Mouse (Mus musculus): ENCODE data around the gene Rsph10b.

DNA sequence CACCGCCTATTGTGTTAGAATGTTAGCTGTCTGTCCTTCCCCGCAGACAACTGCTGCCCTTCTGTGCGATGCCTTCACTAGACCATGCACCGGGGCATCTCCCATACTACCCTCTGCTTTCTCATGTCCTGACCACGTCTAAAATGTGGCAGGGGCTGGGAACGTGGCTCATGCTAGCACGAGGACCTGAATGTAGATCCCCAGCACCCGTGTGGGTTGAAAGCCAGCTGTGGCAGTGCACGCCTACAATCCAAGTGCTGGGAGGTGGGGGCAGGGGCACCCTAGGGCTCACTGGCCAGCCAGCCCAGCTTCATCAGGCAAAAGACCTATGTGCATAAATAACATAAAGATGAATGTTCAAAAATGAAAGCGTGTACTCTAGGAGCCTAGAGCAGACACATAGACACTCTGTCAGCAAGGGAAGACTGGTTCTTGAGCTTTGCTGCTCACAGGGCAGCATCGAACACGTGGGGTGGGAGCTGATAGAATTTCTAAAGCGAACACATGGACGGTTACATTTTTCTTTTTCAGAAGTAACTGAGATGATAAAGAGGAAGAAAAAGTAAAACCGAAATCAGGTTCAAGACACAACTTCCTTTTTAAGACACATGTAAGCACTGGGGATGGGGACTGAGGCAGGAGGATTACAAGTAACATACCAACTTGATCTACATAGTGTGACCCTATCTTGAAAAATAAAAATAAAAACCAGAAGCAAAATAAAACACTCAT, 69.8 kb downstream of the Rsph10b start:
- TF ChIP-seq CTCF (IDR thresholded peaks at IDR 0.05; ENCODE audit: borderline replicate concordance, extremely low read depth, insufficient read depth, insufficient read length) (no peak), POLR2A (IDR thresholded peaks at IDR 0.05; ENCODE audit: borderline replicate concordance, extremely low read depth, insufficient read depth, insufficient read length, poor library complexity, severe bottlenecking) (no peak)
